Mouse (Mus musculus) C2C12 (cell line): ENCODE results near the gene Camta1. TPM values are rescaled to one million over a fixed set of nuclear protein-coding genes. Genes with fewer than 3 reads are reported as not detected.
A peak's percentile ranks its signal among the peaks of the same experiment; 100 is the strongest.

Source experiments
- H3K27me3 ChIP-seq: one replicate; pipeline ENCODE4 v1.6.1; 2011; ENCODE audit not compliant: control insufficient read depth, insufficient read depth, insufficient read length
- H3K36me3 ChIP-seq: one replicate; pipeline ENCODE4 v1.6.1; 2011; ENCODE audit not compliant: control insufficient read depth, insufficient read depth
- H3K4me3 ChIP-seq: one replicate; pipeline ENCODE4 v1.5.1; 2011; ENCODE audit warnings: mild to moderate bottlenecking, control low read depth; ENCODE audit not compliant: poor library complexity, insufficient read depth, severe bottlenecking
- H3K79me2 ChIP-seq: one replicate; pipeline ENCODE4 v1.6.1; 2011; ENCODE audit not compliant: control insufficient read depth, insufficient read depth
- H3K79me3 ChIP-seq: one replicate; pipeline ENCODE4 v1.6.1; 2011; ENCODE audit warnings: low read depth, control low read depth
- H3ac ChIP-seq: one replicate; pipeline ENCODE3; 2011; ENCODE audit warnings: low read depth; ENCODE audit not compliant: control insufficient read depth, insufficient read length
- CEBPB ChIP-seq: IDR thresholded peaks from one replicate; pipeline ENCODE4 v1.6.1; 2011; ENCODE audit warnings: low read depth, mild to moderate bottlenecking, control low read depth, moderate library complexity
- CTCF ChIP-seq: IDR thresholded peaks from one replicate; pipeline ENCODE4 v1.5.1; 2011; ENCODE audit not compliant: control insufficient read depth, insufficient read depth, insufficient read length
- FOSL1 ChIP-seq: IDR thresholded peaks from one replicate; pipeline ENCODE4 v1.8.0; 2011; ENCODE audit warnings: mild to moderate bottlenecking, low read length; ENCODE audit not compliant: poor library complexity, insufficient read depth, severe bottlenecking
- MAX ChIP-seq: IDR thresholded peaks from one replicate; pipeline ENCODE4 v1.6.1; 2011; ENCODE audit warnings: mild to moderate bottlenecking, control low read depth
- MYOD1 ChIP-seq: IDR thresholded peaks from one replicate; pipeline ENCODE4 v1.6.1; 2011; ENCODE audit warnings: low read depth; ENCODE audit not compliant: control insufficient read depth, insufficient read length
- MYOG ChIP-seq: IDR thresholded peaks from one replicate; pipeline ENCODE4 v1.6.1; 2011; ENCODE audit not compliant: control insufficient read depth, insufficient read length; ENCODE audit errors: extremely low read depth
- USF1 ChIP-seq: IDR thresholded peaks from one replicate; pipeline ENCODE4 v1.6.1; 2011; ENCODE audit warnings: low read depth, mild to moderate bottlenecking, control low read depth, moderate library complexity
- polyA plus RNA-seq: library from polyadenylated mRNA; unstranded; fragments of >200 nt; fragmentation: generic; extraction: Trizol; gene quantifications from one replicate; pipeline ENCODE4 v1.2.1, GENCODE M21; 2012; ENCODE audit warnings: missing spikeins

Camta1 gene
- polyA plus RNA-seq, 1 experiment = 21.7 TPM

DNA sequence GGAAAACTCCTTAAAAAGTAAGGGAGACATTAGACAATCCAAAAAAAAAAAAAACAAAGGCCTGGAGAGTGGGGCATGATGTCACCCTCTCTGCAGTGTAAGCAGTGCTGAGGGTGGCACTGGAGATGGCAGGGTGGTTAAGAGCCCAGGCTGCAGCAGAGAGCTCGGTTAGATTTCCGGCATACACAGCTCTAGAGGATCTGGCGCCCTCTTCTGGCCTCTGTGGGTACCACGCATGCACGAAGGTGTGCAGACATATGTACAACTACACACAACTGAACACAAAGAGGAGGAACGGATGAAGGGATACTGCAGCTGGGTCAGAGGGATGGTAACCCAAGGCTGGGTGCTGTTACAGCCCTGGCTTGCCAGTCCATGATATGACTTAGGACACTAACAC lies 854.7 kb downstream of the Camta1 start:
- Histone ChIP-seq H3K79me2 (no peaks in the 10 kb centered on the region), H3K79me3 (no peaks in the 10 kb centered on the region), H3ac (no peak overlapping the region), H3K27me3 (no peaks in the 10 kb centered on the region), H3K36me3 (peaks cover 7% of the 10 kb centered on the region), H3K4me3 (no peak overlapping the region)
- no peak for TF ChIP-seq MYOG
- TF ChIP-seq USF1 = no peak
- TF ChIP-seq MAX = no peak
- TF ChIP-seq MYOD1 = no peak
- TF ChIP-seq CTCF = peak; percentile 74
- no peak for TF ChIP-seq CEBPB

DNA sequence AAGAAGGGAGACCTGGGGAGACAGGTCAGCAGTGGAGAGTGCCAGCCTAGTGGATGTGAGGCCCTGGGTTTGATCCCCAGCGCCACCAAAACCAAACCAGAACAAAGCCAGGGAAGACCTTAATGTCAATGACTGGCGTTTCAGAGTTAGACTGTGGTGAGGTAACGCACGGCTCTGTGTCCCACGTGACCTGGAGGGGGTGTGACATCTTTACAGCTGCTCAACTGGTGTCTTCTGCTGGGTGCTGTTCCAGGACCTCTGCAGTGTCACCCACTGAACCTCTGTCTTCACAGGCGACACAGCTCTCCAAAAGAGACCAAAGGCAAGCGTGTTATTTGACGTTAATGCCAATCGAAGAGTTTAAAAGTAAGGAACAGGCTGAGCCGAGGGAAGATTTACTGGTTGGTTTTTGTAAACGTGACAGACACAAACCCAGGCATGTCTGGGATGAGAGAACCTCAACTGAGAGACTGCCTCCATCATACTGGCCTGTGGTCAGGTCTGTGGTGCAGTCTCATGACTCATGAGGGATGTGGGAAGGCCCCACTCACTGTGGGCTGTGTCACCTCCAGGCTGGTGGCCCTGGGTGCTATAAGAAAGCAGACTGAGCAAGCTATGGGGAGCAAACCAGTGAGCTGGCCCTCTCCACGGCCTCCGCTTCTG lies 855.9 kb downstream of the Camta1 start:
- Histone ChIP-seq H3K36me3 (peaks cover 7% of the 10 kb centered on the region), H3K79me3 (no peaks in the 10 kb centered on the region), H3ac (no peak overlapping the region), H3K79me2 (no peaks in the 10 kb centered on the region), H3K27me3 (no peaks in the 10 kb centered on the region), H3K4me3 (no peak overlapping the region)
- no peak for TF ChIP-seq MYOD1
- TF ChIP-seq USF1 = peak; percentile 87
- TF ChIP-seq FOSL1 = peak; percentile 82

DNA sequence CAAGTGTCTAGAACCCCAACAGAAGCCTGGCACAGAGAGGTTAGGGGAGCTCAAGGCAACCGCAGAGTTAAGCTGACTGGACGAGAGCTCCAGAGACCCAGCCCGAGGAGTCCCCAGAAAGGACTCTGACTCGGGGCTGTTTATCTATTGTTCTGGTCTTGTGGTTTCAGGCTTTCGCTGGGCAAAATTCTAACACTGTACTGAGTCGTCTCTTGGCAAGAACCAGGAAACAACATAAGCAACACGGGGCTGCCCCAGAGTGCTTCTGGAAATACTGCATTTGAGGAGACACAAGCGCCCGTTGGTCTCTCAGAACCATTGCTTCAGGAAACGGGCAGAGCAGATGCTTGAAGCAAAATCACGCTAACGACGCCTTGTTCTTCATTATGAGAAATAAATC lies 860.3 kb downstream of the Camta1 start:
- no peak overlapping the region for H3K4me3 ChIP-seq
- no peaks in the 10 kb centered on the region for H3K27me3 ChIP-seq
- TF ChIP-seq FOSL1 (no peak), MYOD1 (no peak), CEBPB (no peak), MAX (no peak), CTCF (no peak), USF1 (no peak), MYOG (no peak)
- no peaks in the 10 kb centered on the region for H3K79me2 ChIP-seq
- no peaks in the 10 kb centered on the region for H3K36me3 ChIP-seq
- no peaks in the 10 kb centered on the region for H3K79me3 ChIP-seq
- no peak overlapping the region for H3ac ChIP-seq

DNA sequence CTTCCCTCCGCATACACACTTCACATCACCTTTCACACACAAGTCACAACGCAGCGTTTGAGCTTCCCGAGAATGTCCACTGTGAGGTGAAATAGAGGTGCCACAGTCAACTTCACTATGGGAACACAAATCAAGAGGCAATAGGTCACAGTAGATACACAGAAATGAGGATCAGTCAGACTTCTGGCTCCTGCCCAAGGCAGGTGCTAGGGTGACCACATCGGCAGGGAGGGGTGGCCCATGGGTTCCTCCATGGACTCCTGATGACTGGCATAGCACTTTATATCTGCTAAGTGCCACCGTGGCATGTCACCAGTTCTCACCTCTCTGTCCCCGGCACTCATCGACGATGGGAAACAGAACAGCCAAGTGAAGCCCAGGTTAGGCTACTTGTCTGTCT lies 863.0 kb downstream of the Camta1 start:
- H3K79me2 ChIP-seq = no peaks in the 10 kb centered on the region
- H3ac ChIP-seq = no peak overlapping the region
- no peaks in the 10 kb centered on the region for H3K36me3 ChIP-seq
- no peaks in the 10 kb centered on the region for H3K27me3 ChIP-seq
- H3K4me3 ChIP-seq = no peak overlapping the region
- no peaks in the 10 kb centered on the region for H3K79me3 ChIP-seq
- TF ChIP-seq USF1 = no peak
- no peak for TF ChIP-seq CTCF
- TF ChIP-seq MYOG = no peak
- TF ChIP-seq FOSL1 = no peak

DNA sequence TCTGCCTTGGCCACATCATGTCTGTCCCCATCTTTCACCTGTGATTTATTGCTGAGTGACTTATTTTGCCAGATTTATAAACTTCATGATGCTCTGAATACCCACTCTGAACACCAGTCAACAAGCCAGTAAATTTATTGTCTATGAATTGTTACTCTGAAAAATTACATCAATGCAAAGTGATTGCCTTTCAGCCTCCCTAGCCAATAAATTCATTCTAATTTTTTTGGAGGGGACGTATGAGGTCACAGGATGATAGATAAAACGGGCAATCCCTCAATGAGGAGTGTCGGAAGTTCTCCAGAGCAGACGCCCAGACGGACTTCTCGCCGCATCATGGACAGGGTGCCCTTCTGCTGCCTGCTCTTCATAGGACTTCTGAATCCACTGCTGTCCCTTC lies 864.9 kb downstream of the Camta1 start, which contains the start of gene Uts2:
Uts2 (plus strand) TSS at position 301 of the 400 bp plus-strand sequence.
- H3K4me3 ChIP-seq = no peak within 1 kb of the TSS
- H3ac ChIP-seq = no peak within 1 kb of the TSS
- no peaks in the 10 kb centered on the region for H3K79me3 ChIP-seq
- no peaks in the 10 kb centered on the region for H3K27me3 ChIP-seq
- TF ChIP-seq MYOD1 = no peak
- no peak for TF ChIP-seq CTCF
- no peak for TF ChIP-seq FOSL1
- TF ChIP-seq MAX = no peak
- TF ChIP-seq USF1 = no peak
- no peak for TF ChIP-seq CEBPB
- no peak for TF ChIP-seq MYOG
- H3K36me3 ChIP-seq = no peaks in the 10 kb centered on the region
- H3K79me2 ChIP-seq = no peaks in the 10 kb centered on the region

DNA sequence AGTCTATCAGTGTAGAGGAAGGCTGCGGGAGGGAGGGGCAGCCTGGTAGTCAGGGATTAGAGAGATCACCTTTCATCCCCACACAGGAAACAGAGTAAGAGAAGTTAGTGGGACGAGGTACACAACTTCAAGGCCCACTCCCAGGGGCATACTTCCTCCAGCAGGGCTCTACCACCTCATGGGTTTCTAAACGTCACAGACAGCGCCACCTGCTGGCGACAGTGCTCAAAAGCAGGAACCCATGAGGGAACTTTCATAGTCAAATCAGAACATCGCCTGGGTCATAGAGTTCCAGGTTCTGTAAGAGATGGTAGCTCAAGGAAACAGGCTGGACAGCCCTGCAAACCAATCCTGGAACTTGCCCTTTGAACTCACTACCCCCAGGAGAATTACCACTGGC lies 871.5 kb downstream of the Camta1 start:
- no peaks in the 10 kb centered on the region for H3K79me2 ChIP-seq
- no peak overlapping the region for H3ac ChIP-seq
- no peak for TF ChIP-seq MAX
- TF ChIP-seq CTCF = peak; percentile 21
- H3K79me3 ChIP-seq = no peaks in the 10 kb centered on the region
- no peaks in the 10 kb centered on the region for H3K36me3 ChIP-seq
- no peaks in the 10 kb centered on the region for H3K27me3 ChIP-seq
- no peak overlapping the region for H3K4me3 ChIP-seq
